Mouse (Mus musculus) kidney, postnatal 25 days (tissue): ENCODE measurements around the gene Unc50.

Experiments
- DNase-seq, 2 experiments: peaks; one replicate each; pipeline ENCODE4 v3.0.0; 2021; ENCODE audit warnings: mixed read lengths in 2 of 2

The Unc50 gene

GRCm38 (mm10) chr1:37488531-37488930 is 58.6 kb downstream of the Unc50 start:
- no peak for DNase-seq
